Mouse (Mus musculus): ENCODE results near the gene Sema7a. TPM values are rescaled to one million over a fixed set of nuclear protein-coding genes. Genes with fewer than 3 reads are reported as not detected.

Gene Sema7a
- total RNA-seq, 2 experiments from 2014 or later: 85.7 to 96.3 TPM

DNA sequence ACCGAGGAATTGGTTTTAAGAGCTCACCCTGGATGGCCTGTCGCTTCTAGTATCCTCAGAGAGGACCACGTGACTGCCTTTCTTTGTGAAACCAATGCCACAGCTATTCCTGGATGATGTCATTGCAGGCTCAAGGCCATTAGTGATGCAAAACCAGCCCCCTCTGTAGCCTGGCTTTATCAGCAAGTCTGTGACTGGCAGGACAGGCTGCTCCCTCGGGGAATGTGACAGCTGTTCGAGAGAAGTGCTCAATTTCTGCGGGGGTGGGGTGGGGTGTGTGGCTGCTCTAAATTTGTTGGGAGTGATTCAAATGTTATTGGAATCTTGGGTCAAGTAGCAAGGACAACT is 69.1 kb downstream of the Sema7a start:
- DNase-seq (ENCODE audit: low spot score in 2 of 2): peak; percentile 32 to 69

DNA sequence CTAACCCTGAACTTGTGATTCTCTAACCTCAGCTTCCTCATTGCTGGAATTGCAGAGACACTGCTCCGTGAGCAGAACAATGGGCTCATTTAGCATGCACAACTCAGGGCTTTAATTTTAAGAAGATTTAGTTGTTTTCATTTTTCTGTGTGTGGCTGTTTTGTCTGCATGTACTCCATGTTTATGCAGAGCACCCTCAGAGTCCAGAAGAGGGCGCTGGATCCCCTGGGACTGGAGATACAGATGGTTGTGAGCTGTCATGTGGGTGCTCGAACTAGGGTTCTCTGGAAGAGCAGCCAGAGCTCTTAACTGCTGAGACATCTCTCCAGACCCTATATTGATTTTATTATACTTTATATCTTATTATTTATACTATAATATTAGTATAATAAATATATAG is 69.7 kb downstream of the Sema7a start:
- DNase-seq (ENCODE audit: low spot score in 2 of 2): no peak

DNA sequence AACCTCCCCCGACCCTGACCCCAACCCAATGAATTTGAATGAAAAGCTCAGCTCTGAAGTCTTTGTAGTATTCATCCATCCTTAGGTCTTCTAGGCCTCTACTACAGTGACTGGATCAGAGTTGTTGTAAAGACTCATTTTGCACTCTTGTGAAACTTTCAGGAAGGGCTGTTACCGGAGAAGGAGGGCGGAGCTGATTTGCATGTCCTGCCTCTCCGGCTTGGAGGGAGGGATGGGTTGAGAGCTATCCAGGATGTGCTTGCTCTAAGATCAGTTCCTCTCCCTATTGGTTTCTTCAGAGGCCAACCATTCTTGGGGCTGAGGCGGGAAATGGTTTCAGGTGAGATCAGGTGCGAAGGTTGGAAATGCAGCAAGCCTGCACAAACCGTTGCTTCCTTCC is 71.1 kb downstream of the Sema7a start:
- no peak for DNase-seq (ENCODE audit: low spot score in 2 of 2)

DNA sequence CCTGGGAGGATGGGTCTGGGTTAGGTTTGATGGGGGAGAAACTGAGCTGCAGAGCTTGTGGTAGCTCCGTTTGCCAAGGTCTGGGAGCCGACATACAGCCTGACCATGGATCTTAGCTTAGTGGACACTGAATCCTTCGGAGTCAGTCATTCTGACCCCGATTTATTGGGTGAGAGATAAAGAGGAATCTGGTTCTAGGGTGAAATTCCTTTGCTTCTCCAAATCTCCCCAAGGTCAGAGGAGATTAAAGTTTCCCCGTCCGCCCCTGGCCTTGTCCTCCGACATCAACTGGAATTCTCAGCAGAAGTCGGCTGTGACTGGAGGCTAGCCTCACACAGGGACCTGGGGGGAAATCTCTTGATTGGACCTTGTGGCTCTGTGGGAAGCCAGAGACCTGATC is 71.6 kb downstream of the Sema7a start:
- DNase-seq (ENCODE audit: low spot score in 2 of 2): no peak

Other genes with a start within 250 kb of the Sema7a start
- 10 to 100 TPM; 14.7 to 14.8 TPM for gene Edc3, start 231.6 kb upstream of the Sema7a start, total RNA-seq (2021)
- gene Clk3, start 174.3 kb upstream of the Sema7a start, total RNA-seq (2021): 10 to 100 TPM; 75.3 to 76.6 TPM
- 1 to 10 TPM; 6.7 to 7.4 TPM for gene Arid3b, start 103.3 kb upstream of the Sema7a start, total RNA-seq (2021)
- 100 to 1,000 TPM in 1 of 2 experiments, 10 to 100 TPM in 1; 98.1 to 105 TPM for gene Ubl7, start 29.1 kb upstream of the Sema7a start, total RNA-seq (2021)
- gene Cyp11a1, start 66.3 kb downstream of the Sema7a start, total RNA-seq (2021): 1 to 10 TPM in 1 of 2 experiments, under 1 TPM in 1; 0.94 to 1.7 TPM
- 10 to 100 TPM; 18.2 to 18.4 TPM for gene Stra6, start 123.7 kb downstream of the Sema7a start, total RNA-seq (2021)
- gene Ccdc33, start 178.7 kb downstream of the Sema7a start, total RNA-seq (2021): under 1 TPM; 0.91 to 0.94 TPM